Mouse (Mus musculus) gastrocnemius, adult 18-20 months (tissue): ENCODE results near the gene Klk1b5. TPM values are rescaled to one million over a fixed set of nuclear protein-coding genes. Genes with fewer than 3 reads are reported as not detected.
"Not testable (repeated sequence)": the region's sequence is repeated elsewhere in the genome, so short reads cannot be mapped to it uniquely, and the experiment has no call there.

Experiments used
- DNase-seq: peaks from one replicate; pipeline ENCODE4 v3.0.0; 2021; ENCODE audit warnings: low spot score
- long read RNA-seq, 2 experiments: library from polyadenylated mRNA; stranded (forward); transcript quantifications; one replicate each; pipeline ENCODE4 v2.0.0; 2021
- total RNA-seq, 2 experiments: library from RNA; stranded (reverse); gene quantifications; 2 replicates each; pipeline ENCODE4 v1.2.3; 2021

The Klk1b5 gene
- not detected for total RNA-seq
- long read RNA-seq, experiment 1, result 0 reads
- long read RNA-seq, experiment 2, result 0 reads

DNA sequence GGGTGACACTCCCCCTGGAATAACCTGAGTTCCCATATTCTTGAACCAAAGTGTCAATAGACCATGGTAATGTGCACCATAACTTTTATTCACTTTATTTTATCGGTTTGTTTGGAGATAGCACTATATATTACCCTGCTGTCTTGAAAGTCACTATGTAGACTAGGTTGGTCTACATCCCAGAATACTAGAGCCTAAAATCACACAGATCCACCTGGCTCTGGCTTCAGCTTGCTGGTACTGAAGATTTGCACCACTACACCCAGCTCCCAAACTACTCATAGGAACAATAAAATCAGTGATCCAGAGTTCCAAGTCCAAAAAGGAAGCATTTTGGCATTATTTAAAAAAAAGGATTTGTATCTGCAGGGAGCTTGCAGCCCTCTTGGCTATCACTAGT, at the start of gene Klk1b5:
Gene Klk1b5, plus strand, starts transcription at position 301 of the 400 bp plus-strand sequence.
- DNase-seq, result no peak

DNA sequence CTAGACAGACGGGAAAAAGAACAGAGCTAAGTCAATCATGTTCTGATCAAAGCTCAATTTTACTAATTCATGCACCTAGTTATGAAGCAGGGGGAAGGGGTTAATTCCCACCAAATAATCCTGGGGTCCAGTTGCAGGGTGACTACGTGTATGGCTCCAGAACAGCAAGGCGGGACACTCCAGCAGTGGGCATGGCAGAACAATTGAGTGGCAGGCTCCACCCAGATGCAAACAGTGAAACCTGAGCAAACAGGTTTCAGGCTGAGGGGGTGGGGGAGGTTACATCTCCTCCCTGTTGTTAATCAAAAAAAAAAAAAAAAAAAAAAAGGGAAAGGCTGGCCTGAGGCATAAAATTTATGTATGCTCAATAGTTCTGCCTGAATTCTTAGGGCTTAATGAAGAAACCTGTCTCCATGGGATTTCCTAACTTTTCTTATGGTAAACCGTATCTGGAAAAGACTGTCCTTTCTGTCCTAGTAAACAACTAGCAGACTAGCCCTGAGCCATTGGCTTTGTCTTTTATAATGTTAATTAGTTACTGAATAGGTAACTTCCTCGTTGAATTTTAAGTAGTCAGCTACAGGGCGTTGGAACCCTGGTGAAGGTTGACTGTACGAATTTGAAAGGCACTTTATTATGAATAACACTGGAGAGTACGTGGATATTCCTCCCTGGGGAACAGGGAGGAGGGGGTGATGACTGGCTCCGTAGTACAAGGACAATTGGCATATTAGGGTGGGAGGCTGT, 36.3 kb upstream of the Klk1b5 start:
- DNase-seq, result no peak

DNA sequence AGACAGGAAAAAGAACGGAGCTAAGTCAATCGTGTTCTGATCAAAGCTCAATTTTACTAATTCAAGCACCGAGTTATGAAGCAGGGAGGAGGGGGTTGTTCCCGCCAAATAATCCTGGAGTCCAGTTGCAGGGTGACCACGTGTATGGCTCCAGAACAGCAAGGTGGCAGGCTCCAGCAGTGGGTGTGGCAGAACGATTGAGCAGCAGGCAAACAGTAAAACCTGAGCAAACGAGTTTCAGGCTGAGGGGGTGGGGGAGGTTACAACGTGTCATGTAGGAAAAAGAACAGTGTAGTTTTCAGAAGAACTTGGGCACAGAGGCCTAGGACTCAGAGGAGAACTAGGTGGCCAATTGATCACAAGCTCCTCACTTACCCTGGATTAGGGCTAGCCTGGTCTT, 29.2 kb upstream of the Klk1b5 start:
- DNase-seq, result not testable (repeated sequence)

DNA sequence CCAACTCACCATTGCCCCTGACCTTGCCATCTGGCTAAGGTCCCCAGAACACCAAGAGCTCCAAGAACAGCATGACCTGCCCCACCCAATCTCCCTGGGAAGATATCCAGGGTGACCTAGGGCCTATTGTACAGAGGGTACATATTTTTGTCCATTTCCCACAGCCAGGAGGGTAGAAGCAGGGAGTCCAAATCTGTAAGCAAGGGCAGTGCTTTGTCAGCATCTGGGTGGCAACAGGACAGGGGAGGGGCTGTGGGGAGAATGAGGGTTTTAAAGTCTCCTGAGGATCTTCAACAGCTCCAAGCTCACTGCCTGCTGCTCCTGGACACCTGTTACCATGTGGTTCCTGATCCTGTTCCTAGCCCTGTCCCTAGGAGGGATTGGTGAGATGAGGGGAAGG, 27.8 kb upstream of the Klk1b5 start, which contains the start of gene Klk1b24:
Gene Klk1b24, plus strand, starts transcription at position 301 of the 400 bp plus-strand sequence.
- DNase-seq, result peak; percentile 27

DNA sequence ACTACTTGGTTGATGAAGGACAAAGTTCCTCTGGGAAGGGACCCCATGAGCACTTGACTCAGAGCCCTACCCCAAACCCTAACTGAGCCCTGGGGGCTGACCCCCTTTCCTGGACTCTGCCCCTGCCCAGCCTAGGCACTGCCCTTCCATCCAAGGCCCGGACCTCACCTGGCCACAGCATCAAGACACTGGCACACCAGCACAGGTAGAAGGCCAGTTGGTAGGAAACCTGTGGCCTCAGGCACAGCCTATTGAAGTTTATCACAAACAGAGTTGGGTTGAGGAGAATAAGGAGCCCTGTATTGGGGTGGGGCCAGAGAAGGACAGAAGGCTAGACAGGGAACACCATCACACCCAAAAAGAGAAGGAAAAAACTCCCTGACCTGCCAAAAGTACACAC, 22.3 kb upstream of the Klk1b5 start:
- DNase-seq, result not testable (repeated sequence)

DNA sequence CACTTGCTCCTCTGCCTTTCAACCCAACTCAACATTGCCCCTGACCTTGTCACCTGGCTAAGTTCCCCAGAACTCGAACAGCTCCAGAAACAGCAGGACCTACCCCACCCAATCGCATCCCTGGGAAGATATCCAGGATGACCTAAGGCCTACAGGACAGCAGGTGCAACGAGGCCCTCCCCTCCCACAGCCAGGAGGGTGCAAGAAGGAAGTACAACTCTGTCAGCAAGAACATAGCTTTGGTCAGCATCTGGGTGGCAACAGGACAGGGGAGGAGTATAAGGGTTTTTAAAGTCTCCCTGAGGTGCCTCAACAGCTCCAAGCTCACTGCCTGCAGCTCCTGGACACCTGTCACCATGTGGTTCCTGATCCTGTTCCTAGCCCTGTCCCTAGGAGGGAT, 17.9 kb upstream of the Klk1b5 start, which contains the start of gene Klk1b3:
Gene Klk1b3, plus strand, starts transcription at position 301 of the 400 bp plus-strand sequence.
- no peak for DNase-seq

DNA sequence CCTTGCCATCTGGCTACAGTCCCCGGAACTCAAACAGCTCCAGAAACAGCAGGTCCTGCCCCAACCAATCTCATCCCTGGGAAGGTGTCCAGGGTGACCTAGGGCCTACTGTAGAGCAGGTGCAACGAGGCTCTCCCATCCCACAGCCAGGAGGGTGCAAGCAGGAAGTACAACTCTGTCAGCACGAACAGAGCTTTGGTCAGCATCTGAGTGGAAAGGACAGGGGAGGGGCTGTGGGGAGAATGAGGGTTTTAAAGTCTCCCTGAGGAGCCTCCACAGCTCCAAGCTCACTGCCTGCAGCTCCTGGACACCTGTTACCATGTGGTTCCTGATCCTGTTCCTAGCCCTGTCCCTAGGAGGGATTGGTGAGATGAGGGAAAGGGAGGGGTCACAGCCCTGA, 8.6 kb upstream of the Klk1b5 start, which contains the start of gene Klk1b4:
Gene Klk1b4, plus strand, starts transcription at position 301 of the 400 bp plus-strand sequence.
- DNase-seq, result not testable (repeated sequence)

DNA sequence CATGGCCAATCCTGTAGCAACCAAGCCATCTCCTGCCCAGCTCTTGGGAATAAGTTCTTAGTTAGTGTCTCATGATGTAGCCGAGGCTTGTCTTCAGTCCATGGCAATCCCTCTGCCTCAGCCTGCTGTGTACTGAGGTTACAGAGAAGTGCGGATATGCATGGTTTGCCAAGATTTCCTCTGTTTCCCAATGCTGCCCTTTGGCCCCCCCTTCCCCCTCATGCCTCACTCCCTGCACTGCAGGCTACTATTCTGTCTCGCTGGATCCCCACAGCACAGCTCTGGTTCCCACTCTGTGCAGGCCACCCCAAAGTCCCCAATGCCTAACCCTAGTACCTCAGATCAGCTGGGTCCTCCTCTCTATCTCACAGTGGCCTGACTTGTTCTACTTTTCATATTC, 7.4 kb upstream of the Klk1b5 start:
- no peak for DNase-seq

DNA sequence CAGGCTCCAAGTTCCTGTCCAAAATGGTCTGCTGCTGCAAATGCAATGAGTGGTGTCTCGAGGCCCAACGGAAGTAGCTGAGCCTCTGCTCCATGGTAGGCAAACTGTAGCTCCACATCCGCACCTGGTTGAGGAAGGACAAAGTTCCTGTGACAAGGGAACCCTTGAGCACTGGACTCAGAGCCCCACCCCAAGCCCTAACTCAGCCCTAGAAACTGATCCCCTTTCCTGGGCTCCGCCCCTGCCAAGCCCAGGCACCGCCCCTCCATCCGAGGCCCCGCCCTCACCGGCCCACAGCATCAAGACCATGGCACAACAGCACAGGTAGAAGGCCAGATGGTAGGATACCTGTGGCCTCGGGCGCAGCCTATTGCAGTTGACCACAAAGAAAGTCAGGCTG, 5.9 kb downstream of the Klk1b5 start:
- DNase-seq, result not testable (repeated sequence)

DNA sequence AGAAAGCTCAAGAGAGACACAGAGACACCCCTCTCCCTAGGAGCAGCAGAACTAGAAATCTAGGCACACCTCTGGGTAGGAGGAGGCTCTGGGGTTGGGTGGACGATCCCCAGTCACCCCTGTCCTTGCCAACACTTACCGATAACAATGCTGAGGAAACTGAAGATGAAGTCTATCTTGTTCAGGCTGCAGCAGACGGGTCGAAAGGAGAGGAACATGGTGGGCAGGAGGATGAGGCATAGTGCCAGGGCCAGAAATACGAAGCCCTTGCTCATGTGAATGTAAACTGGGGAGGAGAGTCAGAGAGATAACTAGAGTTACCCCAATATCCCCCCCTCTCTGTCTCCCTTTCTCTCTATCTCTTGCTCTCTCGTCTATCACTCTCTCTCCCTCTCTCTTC, 6.6 kb downstream of the Klk1b5 start:
- DNase-seq, result not testable (repeated sequence)

DNA sequence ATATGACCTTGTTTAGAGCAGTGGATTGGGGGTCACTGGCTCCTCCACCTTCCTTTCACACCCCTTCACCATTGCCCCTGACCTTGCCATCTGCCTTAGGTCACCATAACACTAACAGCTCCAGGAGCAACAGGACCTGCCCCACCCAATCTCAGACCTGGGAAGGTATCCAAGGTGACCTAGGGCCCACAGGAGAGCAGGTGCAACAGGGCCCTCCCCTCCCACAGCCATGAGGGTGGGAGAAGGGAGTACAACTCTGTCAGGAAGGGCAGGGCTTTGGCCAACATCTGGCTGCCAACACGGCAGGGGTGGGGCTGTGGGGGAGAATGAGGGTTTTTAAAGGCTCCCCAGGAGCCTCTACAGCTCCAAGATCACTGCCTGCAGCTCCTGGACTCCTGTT, 9.3 kb downstream of the Klk1b5 start, which contains the start of gene Klk1:
Gene Klk1, plus strand, starts transcription at position 285 of the 400 bp plus-strand sequence.
- DNase-seq, result no peak

DNA sequence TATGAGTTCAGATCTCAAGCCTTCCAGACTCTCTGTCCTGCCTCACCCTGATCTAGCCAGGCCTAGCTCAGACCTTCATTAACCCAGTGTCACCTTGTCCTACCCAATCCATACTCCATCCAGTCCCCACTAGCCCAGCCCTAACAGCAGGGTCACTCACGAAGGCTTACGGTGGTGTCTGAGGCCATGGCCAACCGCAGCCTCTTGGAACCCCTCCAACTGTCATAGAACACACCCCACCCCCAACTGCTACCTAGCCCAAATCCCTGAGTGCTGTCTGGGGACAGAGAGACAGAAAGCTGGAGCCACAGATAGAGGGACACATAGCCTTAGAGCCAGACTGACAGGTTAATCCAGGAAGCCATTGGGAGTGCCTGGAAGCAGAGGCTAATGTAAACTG, 20.2 kb downstream of the Klk1b5 start, which contains the start of gene Gm36864:
Gene Gm36864, plus strand, starts transcription at position 269 of the 400 bp plus-strand sequence.
- DNase-seq, result no peak

DNA sequence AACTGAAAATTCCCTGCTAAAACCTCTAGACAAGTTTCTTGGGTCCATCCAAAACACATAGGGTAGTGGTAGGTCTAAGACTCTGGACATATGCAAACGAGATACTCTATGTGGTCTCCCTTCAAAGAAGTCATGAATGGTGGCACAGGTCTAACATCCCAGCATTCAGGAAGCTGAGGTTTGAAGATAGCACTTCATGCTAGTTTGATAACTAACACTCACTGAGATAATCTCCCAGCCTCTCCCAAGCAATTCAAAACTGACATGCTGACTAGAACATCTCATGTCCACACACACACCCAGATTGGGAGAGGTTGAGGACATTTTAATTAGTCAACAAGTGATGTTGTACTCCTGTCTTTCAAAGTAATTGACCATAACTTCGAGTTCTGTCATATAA, 24.2 kb downstream of the Klk1b5 start:
- DNase-seq, result no peak

DNA sequence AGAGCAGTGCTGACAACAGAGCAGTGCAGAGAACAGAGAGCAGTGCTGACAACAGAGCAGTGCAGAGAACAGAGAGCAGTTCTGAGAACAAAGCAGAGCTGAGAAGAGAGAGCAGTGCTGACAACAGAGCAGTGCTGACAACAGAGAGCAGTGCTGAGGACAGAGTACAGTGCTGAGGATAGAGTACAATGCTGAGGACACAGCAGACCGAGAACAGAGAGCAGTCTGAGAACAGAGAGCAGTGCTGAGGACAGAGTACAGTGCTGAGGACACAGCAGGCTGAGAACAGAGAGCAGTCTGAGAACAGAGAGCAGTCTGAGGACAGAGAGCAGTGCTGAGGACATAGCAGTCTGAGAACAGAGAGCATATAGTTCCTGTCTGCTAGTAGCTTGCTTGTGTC, 25.0 kb downstream of the Klk1b5 start:
- DNase-seq, result no peak

DNA sequence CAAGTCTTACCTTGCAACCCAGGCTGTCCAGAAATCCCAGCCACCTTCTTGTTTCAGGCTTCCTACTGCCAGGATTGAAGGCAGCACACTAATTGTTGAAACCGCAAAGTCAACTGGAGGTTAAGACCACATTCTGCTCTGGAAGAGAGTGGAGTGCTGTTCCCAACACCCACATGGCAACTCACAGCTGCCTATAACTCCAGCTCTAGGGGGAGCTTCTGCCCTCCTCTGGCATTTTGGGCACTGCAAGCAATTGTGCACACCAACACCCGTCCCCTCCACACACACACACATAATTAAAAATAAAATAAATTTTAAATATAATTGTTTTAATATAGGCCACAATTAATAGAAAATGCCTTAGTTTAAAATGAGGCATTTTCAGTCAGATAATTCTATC, 25.4 kb downstream of the Klk1b5 start:
- DNase-seq, result no peak

DNA sequence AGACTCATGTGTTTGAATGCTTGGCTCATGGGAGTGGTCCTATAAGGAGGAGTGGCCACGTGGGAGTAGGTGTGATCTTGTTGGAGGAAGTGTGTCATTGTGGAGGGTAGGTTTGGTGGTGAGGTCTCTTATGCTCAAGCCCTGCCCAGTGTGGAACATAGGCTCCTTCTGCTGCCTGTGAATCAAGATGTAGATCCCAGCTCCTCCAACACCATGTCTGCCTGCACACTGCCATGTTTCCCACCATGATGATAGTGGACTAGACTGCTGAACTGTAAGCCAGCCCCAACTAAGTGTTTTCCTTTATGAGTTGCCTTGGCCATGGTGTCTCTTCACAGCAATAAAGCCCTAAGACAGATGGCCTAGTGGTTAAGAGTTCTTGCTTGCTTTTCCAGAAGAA, 28.3 kb downstream of the Klk1b5 start:
- DNase-seq, result no peak

DNA sequence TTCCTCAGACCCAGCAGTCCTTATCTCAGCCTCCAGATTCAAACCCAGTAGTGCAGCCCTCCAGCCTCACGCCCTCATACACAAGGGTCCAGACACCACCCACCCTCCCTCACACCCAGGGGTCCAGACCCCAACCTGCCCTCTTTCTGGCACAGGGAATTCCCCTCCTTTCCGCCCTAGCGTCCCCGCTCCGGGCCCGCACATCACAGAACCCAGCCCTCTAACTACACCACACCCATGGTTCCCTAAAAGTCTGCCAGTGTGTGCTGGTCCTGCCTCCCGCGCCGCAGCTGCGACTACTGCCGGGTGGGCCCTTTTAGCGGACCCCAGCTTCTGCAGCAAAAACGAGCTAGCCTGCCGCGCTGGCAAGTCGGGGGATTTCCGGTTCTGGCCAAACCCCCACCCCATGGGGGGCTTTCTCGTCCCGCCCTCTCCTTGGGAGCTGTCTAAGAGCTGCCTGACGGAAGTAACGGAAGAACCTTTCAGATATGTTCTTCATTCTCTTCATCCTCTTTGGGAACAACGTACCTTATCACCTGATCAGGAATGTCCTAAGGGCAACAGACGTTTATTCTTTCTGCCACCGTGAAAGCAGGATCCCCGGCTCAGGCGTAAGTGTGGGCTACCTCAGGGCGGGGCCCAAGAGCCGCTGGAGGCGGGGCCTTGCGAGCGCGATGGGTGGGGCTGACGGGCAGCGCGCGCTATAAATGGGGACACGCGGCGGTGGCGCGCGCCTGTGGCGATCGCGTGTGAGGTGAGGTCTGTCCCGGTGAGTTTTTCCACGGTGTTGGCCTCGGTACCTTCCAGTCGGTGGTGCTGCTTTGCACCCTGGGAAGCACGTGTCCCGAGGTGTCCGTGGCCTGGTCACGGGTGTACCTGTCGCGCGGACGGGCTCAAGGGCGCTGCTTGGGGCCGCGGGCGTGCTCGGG, 30.6 kb downstream of the Klk1b5 start, which contains the start of the genes 1700028J19Rik and 2410002F23Rik:
Gene 1700028J19Rik, minus strand, starts transcription at position 641 of the 929 bp plus-strand sequence.
Gene 2410002F23Rik, plus strand, starts transcription at position 668 of the 929 bp plus-strand sequence.
- peak; percentile 92 for DNase-seq

DNA sequence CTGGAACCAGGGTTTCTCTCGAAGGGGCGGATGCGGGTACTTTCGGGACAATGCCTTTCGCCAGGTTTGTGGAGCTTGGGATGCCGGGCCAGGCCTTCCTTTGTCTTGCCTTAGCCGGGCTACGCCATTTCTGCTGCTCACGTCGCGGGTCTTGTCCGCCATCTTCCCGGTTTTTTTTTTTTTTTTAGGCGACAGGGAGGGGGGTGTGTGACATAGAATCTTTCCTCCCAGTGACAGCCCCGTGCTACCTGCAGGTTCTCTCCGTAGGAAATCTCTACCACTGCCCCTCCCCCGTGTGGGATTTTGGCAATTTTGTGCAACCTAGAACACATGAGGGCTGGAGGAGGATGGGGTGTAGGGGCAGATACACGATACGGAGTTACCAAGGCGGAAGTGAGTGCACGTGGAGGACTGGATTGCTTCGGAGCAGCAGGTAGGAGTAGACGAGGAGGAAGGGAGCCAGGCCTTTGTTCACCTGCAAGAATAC, 31.3 kb downstream of the Klk1b5 start:
- peak; percentile 9 for DNase-seq

DNA sequence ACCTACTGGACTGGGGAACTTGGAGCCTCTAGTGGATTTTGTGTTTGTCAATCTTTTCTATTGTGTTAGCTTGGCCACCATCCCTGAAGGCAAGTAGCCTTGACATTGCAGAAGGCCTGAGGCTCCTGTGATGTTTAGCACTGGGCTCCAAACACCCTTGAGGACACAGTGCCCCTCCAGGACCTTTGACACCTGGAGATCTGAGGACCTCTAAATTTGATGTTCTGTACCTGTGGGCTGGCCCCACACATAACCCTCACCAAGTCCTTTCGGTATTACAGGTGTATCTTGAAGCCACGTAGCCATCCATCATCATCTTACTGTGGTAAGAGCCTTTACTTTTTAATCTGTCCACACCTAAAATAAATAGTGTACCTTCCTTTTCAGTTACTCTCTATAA, 32.2 kb downstream of the Klk1b5 start:
- no peak for DNase-seq

DNA sequence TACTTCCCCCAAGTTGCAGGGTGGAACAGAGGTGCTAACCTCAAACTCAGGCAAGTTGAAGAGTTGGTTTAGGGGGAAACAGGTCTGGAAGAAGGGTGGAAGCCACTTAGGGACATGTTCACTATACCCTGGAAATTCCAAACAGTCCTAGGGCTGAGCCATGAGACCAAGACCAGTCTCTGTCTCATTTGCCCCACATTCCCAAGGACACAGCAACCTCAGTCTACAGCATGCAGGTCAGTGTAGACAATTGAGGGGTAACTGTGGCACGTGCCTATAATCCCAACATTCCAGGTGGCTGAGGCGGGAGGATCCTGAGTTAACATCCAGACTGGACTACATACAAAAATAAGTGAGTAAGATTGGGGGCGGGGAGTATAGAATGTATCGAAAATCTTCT, 33.5 kb downstream of the Klk1b5 start:
- no peak for DNase-seq

DNA sequence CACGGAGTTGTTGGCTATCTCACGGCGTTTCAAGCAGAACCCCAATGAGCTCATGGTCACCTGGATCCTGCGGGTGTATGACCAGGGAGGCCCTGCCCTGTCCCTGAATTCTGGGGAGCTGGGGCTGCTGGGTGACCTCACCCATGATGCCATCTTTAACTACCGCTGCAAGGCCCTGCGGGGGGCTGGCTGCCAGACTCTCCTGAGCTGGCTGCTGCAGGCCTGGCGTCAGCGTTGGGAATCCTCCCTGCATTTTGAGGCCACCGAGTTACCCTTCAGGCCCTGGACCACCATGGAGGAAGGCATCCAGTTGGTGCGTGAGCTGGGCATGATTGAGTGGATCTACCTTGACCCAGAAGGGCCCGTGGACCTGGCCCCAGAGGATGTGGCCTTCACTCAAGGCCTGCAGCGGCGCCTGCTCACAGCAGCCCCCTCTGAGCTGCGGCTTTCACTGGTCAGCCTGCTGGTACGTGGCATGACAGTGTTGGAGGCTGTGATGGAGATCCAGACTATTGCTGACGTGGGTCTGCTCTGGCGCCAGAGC, 35.1 kb downstream of the Klk1b5 start:
- not testable (repeated sequence) for DNase-seq
